Mouse (Mus musculus) stomach, embryonic 16.5 days (tissue): ENCODE data around the gene Olfr653. TPM values are rescaled to one million over a fixed set of nuclear protein-coding genes. Genes with fewer than 3 reads are reported as not detected.

ENCODE experiments used
- ATAC-seq: fragments of 200-750 bp; cut with Nextera tagmentation; 2 replicates; pipeline ENCODE4 v1.8.0; 2017; ENCODE audit warnings: moderate number of reproducible peaks, moderate TSS enrichment; ENCODE audit not compliant: insufficient read depth, low FRiP score
- H3K27ac ChIP-seq: fragments of 300-500 bp; sonication (generic); 2 replicates; pipeline ENCODE4 v1.5.1; 2014; ENCODE audit warnings: low read length
- H3K27me3 ChIP-seq: fragments of 300-500 bp; sonication (generic); 2 replicates; pipeline ENCODE4 v1.6.1; 2014; ENCODE audit warnings: low read length, control low read depth, mixed read lengths; ENCODE audit not compliant: control insufficient read depth, insufficient read depth
- H3K36me3 ChIP-seq: fragments of 300-500 bp; sonication (generic); 2 replicates; pipeline ENCODE4 v1.6.1; 2014; ENCODE audit warnings: low read length; ENCODE audit not compliant: control insufficient read depth, insufficient read depth
- H3K4me1 ChIP-seq: fragments of 300-500 bp; sonication (generic); 2 replicates; pipeline ENCODE4 v1.6.1; 2014; ENCODE audit warnings: low read length, control low read depth, mixed read lengths; ENCODE audit not compliant: control insufficient read depth, insufficient read depth
- H3K4me2 ChIP-seq: fragments of 300-500 bp; sonication (generic); 2 replicates; pipeline ENCODE4 v1.6.1; 2014; ENCODE audit warnings: low read depth, low read length, mixed read lengths
- H3K4me3 ChIP-seq: fragments of 300-500 bp; sonication (generic); replicated peaks from 2 replicates; pipeline ENCODE4 v1.5.1; 2014; ENCODE audit warnings: mild to moderate bottlenecking, low read length
- H3K9ac ChIP-seq: fragments of 300-500 bp; sonication (generic); 2 replicates; pipeline ENCODE4 v1.6.1; 2014; ENCODE audit warnings: low read length
- H3K9me3 ChIP-seq: fragments of 300-500 bp; sonication (generic); replicated peaks from 2 replicates; pipeline ENCODE4 v1.6.1; 2016; ENCODE audit warnings: low read length, control low read depth; ENCODE audit not compliant: control insufficient read depth
- WGBS: fragments of 180-500 bp; shearing (Covaris S2); extraction: QIAGEN DNeasy Blood & Tissue Kit; methylation state at CpG from one replicate; pipeline ENCODE4 v1.1.7; 2014; 5-methylcytosine and 5-hydroxymethylcytosine counted together
- polyA plus RNA-seq: library from polyadenylated mRNA; unstranded; fragments of >200 nt; fragmentation: Nextera tagmentation; extraction: Ambion mirVana; gene quantifications from 2 replicates; pipeline ENCODE4 v1.2.1, GENCODE M21; 2015

The Olfr653 gene
- polyA plus RNA-seq, 1 experiment from 2014 or later = not detected

- Histone ChIP-seq H3K27me3 (no peaks in the 10 kb centered on the region), H3K27ac (no peak overlapping the region), H3K9me3 (no peaks in the 10 kb centered on the region), H3K4me1 (no peaks in the 10 kb centered on the region), H3K4me3 (no peak overlapping the region), H3K36me3 (no peaks in the 10 kb centered on the region), H3K4me2 (no peak overlapping the region), H3K9ac (no peak overlapping the region)
- ATAC-seq = no peak
Observed at GRCm38 (mm10) chr7:104604727-104605126, 27.6 kb downstream of the Olfr653 start.

DNA sequence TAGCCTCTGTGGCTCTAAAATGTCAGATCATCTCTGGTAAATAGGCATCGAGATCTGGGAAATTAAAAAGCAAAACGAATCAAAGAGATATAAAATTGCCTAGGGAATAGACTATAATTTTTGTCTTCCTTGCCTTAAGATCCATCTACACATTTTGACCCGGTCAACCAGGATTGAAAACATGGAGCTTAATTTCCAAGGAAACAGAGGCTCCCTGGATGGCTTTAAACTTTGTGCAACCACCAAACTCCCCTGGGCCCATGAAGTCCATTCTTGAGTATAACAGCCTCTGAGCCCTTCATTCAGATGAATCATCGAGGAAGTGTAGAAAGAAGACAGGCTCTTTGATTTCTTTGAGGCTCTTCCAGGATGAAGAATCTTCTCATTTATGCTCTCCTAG is 36.5 kb downstream of the Olfr653 start, which contains the start of gene Olfr656:
Olfr656 (plus strand) TSS at position 301 of the 400 bp plus-strand sequence.
- Histone ChIP-seq H3K4me3 (no peak within 1 kb of the TSS), H3K27me3 (no peaks in the 10 kb centered on the region), H3K27ac (no peak within 1 kb of the TSS), H3K4me2 (no peak within 1 kb of the TSS), H3K36me3 (no peaks in the 10 kb centered on the region), H3K9ac (no peak within 1 kb of the TSS), H3K4me1 (no peaks in the 10 kb centered on the region), H3K9me3 (no peaks in the 10 kb centered on the region)
- WGBS = 76% methylated on average over 4 of the region's 4 CpGs
- no peak for ATAC-seq

DNA sequence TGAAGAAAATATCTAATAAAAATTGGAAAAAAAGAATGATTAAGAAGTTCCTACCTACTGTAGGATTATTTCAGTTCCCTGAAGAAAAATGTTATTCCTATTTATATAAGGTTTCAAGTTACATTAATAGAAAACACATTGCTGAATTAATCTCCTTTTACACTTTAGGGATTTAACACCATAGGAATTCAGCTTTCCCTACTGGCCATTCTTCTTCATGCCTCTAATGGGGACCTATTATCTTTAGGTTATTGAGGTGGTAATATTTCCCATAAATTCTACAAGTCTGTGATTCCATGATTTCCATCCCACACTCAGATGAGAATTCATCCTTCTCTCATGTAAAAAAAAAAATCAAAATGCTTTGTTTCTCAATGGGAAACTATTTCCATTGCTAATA is 47.4 kb downstream of the Olfr653 start, which contains the start of gene Olfr657:
Olfr657 (plus strand) TSS at position 301 of the 400 bp plus-strand sequence.
- ATAC-seq = no peak
- Histone ChIP-seq H3K27me3 (no peaks in the 10 kb centered on the region), H3K27ac (no peak within 1 kb of the TSS), H3K4me2 (no peak within 1 kb of the TSS), H3K4me1 (no peaks in the 10 kb centered on the region), H3K9ac (no peak within 1 kb of the TSS), H3K9me3 (no peaks in the 10 kb centered on the region), H3K36me3 (no peaks in the 10 kb centered on the region), H3K4me3 (no peak within 1 kb of the TSS)

Other genes starting within 250 kb of the Olfr653 start
- not detected in 2 replicates for gene Trim34b, start 247.8 kb upstream of the Olfr653 start, polyA plus RNA-seq
- gene Trim12c, start 224.0 kb upstream of the Olfr653 start, polyA plus RNA-seq = 2.8 TPM in 2 replicates
- gene Trim30b, start 207.4 kb upstream of the Olfr653 start, polyA plus RNA-seq = 0.22 and 0.31 TPM in 2 replicates
- gene Trim30c, start 176.5 kb upstream of the Olfr653 start, polyA plus RNA-seq = 0.25 and 0.26 TPM in 2 replicates
- 1.8 and 2.4 TPM in 2 replicates for gene Trim30a, start 112.1 kb upstream of the Olfr653 start, polyA plus RNA-seq
- gene Trim30d, start 69.5 kb upstream of the Olfr653 start, polyA plus RNA-seq = 0.62 and 1.1 TPM in 2 replicates
- gene Olfr651, start 27.2 kb upstream of the Olfr653 start, polyA plus RNA-seq = not detected in 2 replicates
- gene Olfr652, start 16.4 kb upstream of the Olfr653 start, polyA plus RNA-seq = not detected in 2 replicates
- not detected in 2 replicates for gene Olfr654, start 9.7 kb downstream of the Olfr653 start, polyA plus RNA-seq
- not detected in 2 replicates for gene Olfr655, start 24.5 kb downstream of the Olfr653 start, polyA plus RNA-seq
- not detected in 2 replicates for gene Olfr656, start 36.6 kb downstream of the Olfr653 start, polyA plus RNA-seq
- gene Olfr657, start 47.5 kb downstream of the Olfr653 start, polyA plus RNA-seq = not detected in 2 replicates
- not detected in 2 replicates for gene Olfr658, start 70.0 kb downstream of the Olfr653 start, polyA plus RNA-seq
- gene Olfr659, start 89.4 kb downstream of the Olfr653 start, polyA plus RNA-seq = not detected in 2 replicates
- not detected in 2 replicates for gene Olfr661, start 109.2 kb downstream of the Olfr653 start, polyA plus RNA-seq
- not detected in 2 replicates for gene Usp17le, start 200.2 kb downstream of the Olfr653 start, polyA plus RNA-seq